Mouse (Mus musculus) limb, embryonic 14.5 days (tissue): ENCODE results near the gene Olfr1393. TPM values are rescaled to one million over a fixed set of nuclear protein-coding genes. Genes with fewer than 3 reads are reported as not detected.

Experiments
- ATAC-seq: fragments of 200-750 bp; cut with Nextera tagmentation; 2 replicates; pipeline ENCODE4 v1.8.0; 2017; ENCODE audit warnings: low read depth, moderate number of reproducible peaks, moderate TSS enrichment; ENCODE audit not compliant: low FRiP score
- DNase-seq: peaks from one replicate; pipeline ENCODE4 v3.0.0-alpha.2; 2015; ENCODE audit warnings: low spot score
- H3K27ac ChIP-seq: fragments of 300-500 bp; sonication (generic); replicated peaks from 2 replicates; pipeline ENCODE4 v1.5.1; 2014; ENCODE audit warnings: low read depth, mild to moderate bottlenecking, low read length, moderate library complexity, mixed read lengths
- H3K27me3 ChIP-seq: fragments of 300-500 bp; sonication (generic); 2 replicates; pipeline ENCODE4 v1.6.1; 2014; ENCODE audit warnings: low read length, mixed read lengths; ENCODE audit not compliant: control insufficient read depth, insufficient read depth
- H3K36me3 ChIP-seq: fragments of 300-500 bp; sonication (generic); 2 replicates; pipeline ENCODE4 v1.6.1; 2014; ENCODE audit warnings: mild to moderate bottlenecking, low read length, moderate library complexity, mixed read lengths; ENCODE audit not compliant: control insufficient read depth, insufficient read depth
- H3K4me1 ChIP-seq: fragments of 300-500 bp; sonication (generic); 2 replicates; pipeline ENCODE4 v1.6.1; 2014; ENCODE audit warnings: antibody characterized with exemption, low read length, mixed read lengths; ENCODE audit not compliant: control insufficient read depth, insufficient read depth
- H3K4me2 ChIP-seq: fragments of 300-500 bp; sonication (generic); replicated peaks from 2 replicates; pipeline ENCODE4 v1.6.1; 2014; ENCODE audit warnings: low read depth, mild to moderate bottlenecking, low read length, moderate library complexity; ENCODE audit not compliant: severe bottlenecking
- H3K4me3 ChIP-seq: fragments of 300-500 bp; sonication (generic); replicated peaks from 2 replicates; pipeline ENCODE4 v1.5.1; 2014; ENCODE audit warnings: low read length
- H3K9ac ChIP-seq: fragments of 300-500 bp; sonication (generic); 2 replicates; pipeline ENCODE4 v1.6.1; 2014; ENCODE audit warnings: mild to moderate bottlenecking, low read depth, low read length, moderate library complexity; ENCODE audit not compliant: severe bottlenecking
- H3K9me3 ChIP-seq: fragments of 300-500 bp; sonication (generic); 2 replicates; pipeline ENCODE4 v1.6.1; 2016; ENCODE audit warnings: low read length; ENCODE audit not compliant: control insufficient read depth
- POLR2A ChIP-seq: fragments of 200-500 bp; IDR thresholded peaks from 2 replicates; pipeline ENCODE4 v1.8.0; 2012; ENCODE audit warnings: inconsistent platforms, mild to moderate bottlenecking, moderate library complexity, borderline replicate concordance; ENCODE audit not compliant: insufficient read depth, insufficient read length; ENCODE audit errors: extremely low read depth
- WGBS: fragments of 180-500 bp; shearing (Covaris S2); extraction: QIAGEN DNeasy Blood & Tissue Kit; methylation state at CpG from one replicate; pipeline ENCODE4 v1.1.7; 2014; 5-methylcytosine and 5-hydroxymethylcytosine counted together
- polyA plus RNA-seq, 2 experiments: library from polyadenylated mRNA; depleted of rRNA in 1 of 2; stranded (reverse) in 1 of 2; unstranded in 1 of 2; fragments of >200 nt; fragmentation: Nextera tagmentation in 1 of 2; extraction: Ambion mirVana in 1 of 2; gene quantifications; 2 replicates each; pipeline versions ENCODE4 v1.2.1 to v1.2.3; 2012 to 2014

Olfr1393 gene
- polyA plus RNA-seq, 2 experiments = 0.09 TPM; not detected in 1

GRCm38 (mm10) chr11:49248974-49249700 is 29.0 kb upstream of the Olfr1393 start:
- Histone ChIP-seq H3K36me3 (peaks cover 17% of the 10 kb centered on the region), H3K4me3 (no peak overlapping the region), H3K4me1 (peaks cover 35% of the 10 kb centered on the region), H3K9me3 (no peaks in the 10 kb centered on the region), H3K27me3 (no peaks in the 10 kb centered on the region), H3K9ac (no peak overlapping the region), H3K4me2 (peak overlapping the region; percentile 74; the same call in 1 of the 2 replicates), H3K27ac (peak overlapping the region; percentile 95; the same call in 1 of the 2 replicates)
- ATAC-seq (no peak), DNase-seq (no peak)
- TF ChIP-seq POLR2A = no peak
- WGBS = 79% methylated on average over 6 of the region's 6 CpGs

GRCm38 (mm10) chr11:49249811-49250421 is 28.2 kb upstream of the Olfr1393 start:
- H3K36me3 ChIP-seq = peaks cover 25% of the 10 kb centered on the region
- peak overlapping the region; percentile 95 for H3K9ac ChIP-seq
- no peaks in the 10 kb centered on the region for H3K9me3 ChIP-seq
- WGBS = 14% methylated on average over 10 of the region's 10 CpGs
- H3K27ac ChIP-seq = peak overlapping the region; percentile 95
- no peaks in the 10 kb centered on the region for H3K27me3 ChIP-seq
- H3K4me2 ChIP-seq = peak overlapping the region; percentile 74
- ATAC-seq (no peak), DNase-seq (no peak)
- peak overlapping the region; percentile 76 for H3K4me3 ChIP-seq
- no peak for TF ChIP-seq POLR2A
- peaks cover 31% of the 10 kb centered on the region for H3K4me1 ChIP-seq

GRCm38 (mm10) chr11:49250422-49251379 is 27.4 kb upstream of the Olfr1393 start:
- H3K4me1 ChIP-seq = peaks cover 26% of the 10 kb centered on the region
- H3K9me3 ChIP-seq = no peaks in the 10 kb centered on the region
- peak overlapping the region; percentile 95 for H3K9ac ChIP-seq
- H3K4me3 ChIP-seq = peak overlapping the region; percentile 76
- DNase-seq = peak; percentile 87
- TF ChIP-seq POLR2A = peak; percentile 86; the same call in 1 of the 2 replicates
- peak; percentile 95 for ATAC-seq
- H3K4me2 ChIP-seq = peak overlapping the region; percentile 74
- H3K36me3 ChIP-seq = peaks cover 28% of the 10 kb centered on the region
- H3K27me3 ChIP-seq = no peaks in the 10 kb centered on the region
- H3K27ac ChIP-seq = peak overlapping the region; percentile 95
- WGBS = 2% methylated on average over 36 of the region's 45 CpGs

- peak overlapping the region; percentile 76 for H3K4me3 ChIP-seq
- no peak for TF ChIP-seq POLR2A
- no peaks in the 10 kb centered on the region for H3K27me3 ChIP-seq
- H3K27ac ChIP-seq = no peak overlapping the region
- DNase-seq = no peak
- no peak for ATAC-seq
- peaks cover 29% of the 10 kb centered on the region for H3K36me3 ChIP-seq
- 60% methylated on average over 7 of the region's 7 CpGs for WGBS
- peaks cover 26% of the 10 kb centered on the region for H3K4me1 ChIP-seq
- peak overlapping the region; percentile 95 for H3K9ac ChIP-seq
- peak overlapping the region; percentile 74 for H3K4me2 ChIP-seq
- no peaks in the 10 kb centered on the region for H3K9me3 ChIP-seq
These were observed 26.7 kb upstream of the Olfr1393 start for GRCm38 (mm10) chr11:49251380-49251761.

- no peak overlapping the region for H3K9ac ChIP-seq
- H3K4me3 ChIP-seq = no peak overlapping the region
- peaks cover 26% of the 10 kb centered on the region for H3K4me1 ChIP-seq
- no peaks in the 10 kb centered on the region for H3K27me3 ChIP-seq
- WGBS = 93% methylated on average over 5 of the region's 5 CpGs
- H3K27ac ChIP-seq = no peak overlapping the region
- H3K4me2 ChIP-seq = peak overlapping the region; percentile 74; the same call in 1 of the 2 replicates
- ATAC-seq = no peak
- DNase-seq = no peak
- TF ChIP-seq POLR2A = no peak
- H3K9me3 ChIP-seq = no peaks in the 10 kb centered on the region
- H3K36me3 ChIP-seq = peaks cover 33% of the 10 kb centered on the region
These were observed 26.1 kb upstream of the Olfr1393 start for GRCm38 (mm10) chr11:49252048-49252447.
